Mouse (Mus musculus) embryonic stem cell, embryonic (primary cell): Measurements from ENCODE around the gene Smpd2.

Experiments used
- CTCF ChIA-PET, 4 experiments: fragments of 300-600 bp in 2 of 4; fragments of 350-600 bp in 2 of 4; sonication (Branson Sonifier 250); formaldehyde crosslinking; loops; one replicate each; lab custom pipeline; 2022; ENCODE audit warnings: inconsistent platforms in 2 of 4; lab: Charles Lee
- POLR2A ChIA-PET, 4 experiments: fragments of 300-600 bp in 2 of 4; fragments of 350-600 bp in 2 of 4; sonication (Branson Sonifier 250); formaldehyde crosslinking; loops; one replicate each; lab custom pipeline; 2022; ENCODE audit warnings: antibody characterized with exemption in 4 of 4, inconsistent platforms in 1 of 4; lab: Charles Lee

The Smpd2 gene

DNA sequence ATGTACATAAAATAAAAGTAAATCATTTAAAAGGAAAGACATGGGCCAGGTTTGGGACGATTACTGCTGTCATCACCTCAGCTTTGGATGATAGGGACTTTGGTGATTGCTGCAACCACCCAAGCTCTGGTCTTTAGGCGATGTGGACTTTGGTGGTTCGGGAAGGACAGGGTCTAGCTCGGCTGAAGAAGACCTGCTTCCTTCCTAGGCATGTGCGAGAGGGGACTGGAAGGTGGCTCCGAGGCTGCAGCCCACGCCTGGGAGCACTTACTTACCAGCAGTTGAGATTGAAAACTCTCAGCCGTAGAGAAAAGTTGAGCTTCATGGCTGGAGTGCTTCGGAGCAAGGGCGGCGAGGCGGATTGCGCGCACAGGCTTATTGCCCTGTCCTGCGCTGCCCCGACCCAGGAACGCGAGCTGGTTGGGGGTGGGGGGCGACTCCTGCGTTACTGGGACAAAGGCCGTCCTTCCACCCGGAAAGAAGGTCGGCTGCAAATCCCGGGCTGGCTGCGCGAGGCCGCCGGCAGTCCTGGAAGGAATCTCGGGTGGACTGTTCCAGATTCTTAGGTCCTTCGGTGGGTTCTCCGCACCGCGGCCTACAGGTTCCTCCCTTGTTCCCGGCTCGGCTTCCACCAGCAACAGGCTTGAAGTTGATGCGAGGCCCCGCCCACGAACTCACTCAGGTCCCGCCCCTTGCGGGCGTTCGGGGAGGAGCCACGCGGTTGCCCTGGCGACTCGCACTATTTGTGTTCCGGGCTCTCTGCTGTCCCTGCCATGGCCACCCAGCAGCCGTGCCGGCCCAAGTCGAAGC, at the start of gene Smpd2, which contains the start of gene Ppil6:
TSS of gene Smpd2 (minus strand) at position 662 of the 810 bp plus-strand sequence.
TSS of gene Ppil6 (plus strand) at position 732 of the 810 bp plus-strand sequence.
- ChIA-PET CTCF (interaction anchor here in 2 of 4 experiments (0.5 to 1.9 kb wide), 4 partner anchors 12 to 1089 kb away, joined by 3 to 8 read pairs (median 3); no protein-coding TSS in a partner anchor), POLR2A (interaction anchor here (0.5 to 6.5 kb wide), 38 partner anchors 8 to 1421 kb away, joined by 3 to 45 read pairs (median 4); partner anchors contain the start of genes Zbtb24 (in 3 of the 4), Mical1 (in 2 of the 4), Ak9 (in 1 of the 4) and Cd164 (in 1 of the 4))

DNA sequence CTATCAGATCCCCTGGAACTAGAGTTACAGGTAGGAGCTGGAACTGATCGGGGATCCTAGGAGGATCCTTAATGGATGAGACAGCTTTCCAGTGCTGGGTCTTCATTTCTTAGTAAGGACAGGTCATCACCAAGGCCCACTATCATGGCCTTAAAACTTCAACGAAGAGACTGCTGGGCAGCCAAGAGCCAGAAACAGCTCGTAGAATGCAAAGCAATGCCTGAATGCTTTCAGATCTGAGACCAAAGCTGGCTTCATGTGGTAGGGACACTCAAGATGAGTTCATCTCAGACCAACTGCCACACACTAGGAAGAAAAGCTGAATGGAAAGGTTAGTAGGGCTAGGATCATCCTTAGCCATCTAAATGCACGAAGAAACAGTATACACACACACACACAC, 48.8 kb upstream of the Smpd2 start:
- ChIA-PET POLR2A (interaction anchor here in 3 of 4 experiments (1.0 to 9.6 kb wide), 7 partner anchors 9 to 26 kb away, joined by 3 to 36 read pairs (median 8); partner anchors contain the start of gene Cd164 (in 2 of the 3)), CTCF (no interaction called here)

DNA sequence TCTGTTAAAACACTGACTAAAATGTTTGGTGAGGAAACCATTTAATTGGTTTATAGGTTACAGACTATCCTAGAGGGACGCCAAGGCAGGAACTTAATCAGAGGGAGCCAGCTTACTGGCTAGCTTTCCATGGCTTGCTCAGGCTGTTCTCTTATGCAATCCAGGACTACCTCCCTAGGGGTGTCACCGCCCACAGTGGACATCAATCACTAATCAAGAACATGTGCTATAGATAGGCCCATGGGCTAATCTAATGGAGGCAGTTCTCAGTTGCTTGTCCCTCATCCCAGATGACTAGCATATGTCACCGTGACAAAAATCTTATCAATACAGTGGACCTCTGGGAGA, 47.8 kb upstream of the Smpd2 start:
- ChIA-PET CTCF (interaction anchor here in 1 of 4 experiments (1.2 kb wide), 1 partner anchor 145 kb away, joined by 3 read pairs; no protein-coding TSS in a partner anchor), POLR2A (interaction anchor here in 2 of 4 experiments (0.7 to 9.6 kb wide), 4 partner anchors 10 to 28 kb away, joined by 3 to 94 read pairs (median 21); partner anchors contain the start of gene Cd164 (in 1 of the 2))

DNA sequence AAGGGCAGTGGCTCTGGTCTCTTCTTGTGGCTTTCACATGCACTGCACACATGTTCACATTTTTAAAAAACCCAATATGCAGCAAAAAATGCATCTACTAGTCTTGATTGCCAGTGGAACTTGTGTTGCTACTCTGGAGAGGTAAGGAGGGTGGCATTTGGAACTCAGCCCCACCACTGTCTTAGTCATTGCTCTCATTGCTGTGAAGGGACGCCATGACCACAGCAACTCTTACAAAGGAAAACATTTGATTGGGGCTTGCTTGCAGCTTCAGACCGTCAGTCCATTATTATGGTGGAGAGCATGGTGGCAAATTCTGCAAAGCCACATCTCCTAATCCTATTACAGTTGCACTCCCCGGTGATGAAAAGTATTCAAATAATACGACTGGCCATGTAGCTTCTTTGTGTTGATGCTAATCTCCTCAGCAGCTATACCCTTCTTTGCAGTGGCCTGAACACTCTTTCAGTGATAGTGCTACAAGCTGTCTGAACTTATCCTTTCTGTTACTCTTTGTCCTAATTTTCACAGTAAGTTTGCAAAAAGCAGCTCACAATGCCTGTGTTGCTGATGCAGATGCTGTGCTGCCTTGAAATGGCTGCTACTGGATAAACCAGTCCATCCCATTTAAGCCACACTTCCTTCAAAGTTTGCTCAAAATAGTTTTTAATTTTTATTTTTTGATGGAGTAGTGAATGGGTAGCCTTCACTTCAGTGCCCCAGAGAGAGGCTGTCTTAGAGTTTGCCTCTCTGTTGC, 47.2 kb upstream of the Smpd2 start:
- CTCF ChIA-PET: interaction anchor here in 1 of 4 experiments (1.2 kb wide), 1 partner anchor 145 kb away, joined by 3 read pairs; no protein-coding TSS in a partner anchor
- POLR2A ChIA-PET: interaction anchor here in 1 of 4 experiments (0.9 to 9.6 kb wide), 3 partner anchors 9 to 16 kb away, joined by 3 to 94 read pairs (median 36); partner anchors contain the start of gene Cd164

DNA sequence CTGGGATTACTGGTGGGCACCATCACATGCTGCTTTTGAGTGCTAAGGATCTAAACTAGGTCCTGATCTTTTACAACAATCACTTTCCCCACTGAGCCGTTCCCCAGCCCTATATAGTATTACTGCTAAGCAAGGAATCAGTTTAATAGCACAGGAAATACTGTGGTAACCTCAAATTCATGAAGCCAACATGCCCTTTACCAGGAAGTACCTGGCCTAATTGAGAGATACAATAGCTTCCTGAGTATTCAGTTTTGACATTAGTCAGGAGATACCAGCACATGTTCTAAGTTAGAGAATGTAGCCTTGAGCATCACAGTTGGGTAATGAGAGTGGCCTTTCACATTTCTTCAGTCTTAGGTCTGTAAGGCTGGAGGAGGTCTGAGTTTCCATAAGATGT, 46.5 kb upstream of the Smpd2 start:
- ChIA-PET CTCF (interaction anchor here in 2 of 4 experiments (0.7 to 1.2 kb wide), 2 partner anchors 21 to 146 kb away, joined by 3 read pairs; no protein-coding TSS in a partner anchor), POLR2A (interaction anchor here in 1 of 4 experiments (1.0 to 9.6 kb wide), 3 partner anchors 15 to 70 kb away, joined by 3 to 94 read pairs (median 36); partner anchors contain the start of gene Cd164)

DNA sequence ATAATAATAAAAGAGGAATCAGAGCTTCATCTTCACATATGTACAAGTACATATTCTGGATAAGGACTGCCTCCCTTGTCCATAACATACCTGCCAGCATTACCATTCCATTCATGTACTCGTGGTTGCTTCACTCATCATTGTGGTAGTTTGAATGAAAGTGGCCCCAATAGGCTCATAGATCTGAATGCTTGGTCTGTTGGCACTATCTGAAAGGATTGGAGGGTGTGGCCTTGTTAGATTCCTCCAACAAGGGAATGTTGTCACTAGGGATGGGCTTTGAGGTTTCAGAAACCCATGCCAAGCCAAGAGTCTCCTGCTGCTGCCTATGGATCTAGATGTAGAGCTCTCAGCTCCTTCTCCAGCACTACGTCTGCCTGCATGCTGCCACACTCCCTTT, 45.8 kb upstream of the Smpd2 start:
- ChIA-PET POLR2A (interaction anchor here in 1 of 4 experiments (1.0 to 9.6 kb wide), 4 partner anchors 11 to 71 kb away, joined by 3 to 94 read pairs (median 20); partner anchors contain the start of gene Cd164), CTCF (interaction anchor here in 1 of 4 experiments (0.7 kb wide), 1 partner anchor 20 kb away, joined by 3 read pairs; no protein-coding TSS in a partner anchor)

DNA sequence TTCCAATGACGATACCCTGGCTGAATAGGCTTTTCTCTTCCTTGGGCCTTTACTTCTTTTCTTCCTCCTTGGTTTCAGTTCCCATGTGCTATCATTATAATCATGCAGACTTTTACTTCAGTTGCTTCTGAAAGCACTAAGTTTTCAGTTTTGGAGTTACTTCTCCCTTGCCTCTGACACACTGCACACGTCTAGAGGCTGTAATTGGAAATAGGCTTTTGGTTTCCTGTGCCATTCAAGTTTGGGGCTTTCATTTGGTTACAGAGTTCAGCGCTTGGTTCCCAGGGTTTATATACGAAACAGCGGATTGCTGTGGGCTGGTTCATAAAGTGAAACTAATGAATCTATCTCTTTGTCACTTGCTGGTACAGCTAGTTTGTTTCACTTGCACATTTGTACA, 39.8 kb upstream of the Smpd2 start:
- ChIA-PET POLR2A (interaction anchor here in 3 of 4 experiments (0.8 to 9.1 kb wide), 5 partner anchors 9 to 150 kb away, joined by 3 to 94 read pairs (median 3); partner anchors contain the start of gene Cd164 (in 2 of the 3)), CTCF (interaction anchor here in 1 of 4 experiments (0.6 kb wide), 1 partner anchor 77 kb away, joined by 5 read pairs; no protein-coding TSS in a partner anchor)

DNA sequence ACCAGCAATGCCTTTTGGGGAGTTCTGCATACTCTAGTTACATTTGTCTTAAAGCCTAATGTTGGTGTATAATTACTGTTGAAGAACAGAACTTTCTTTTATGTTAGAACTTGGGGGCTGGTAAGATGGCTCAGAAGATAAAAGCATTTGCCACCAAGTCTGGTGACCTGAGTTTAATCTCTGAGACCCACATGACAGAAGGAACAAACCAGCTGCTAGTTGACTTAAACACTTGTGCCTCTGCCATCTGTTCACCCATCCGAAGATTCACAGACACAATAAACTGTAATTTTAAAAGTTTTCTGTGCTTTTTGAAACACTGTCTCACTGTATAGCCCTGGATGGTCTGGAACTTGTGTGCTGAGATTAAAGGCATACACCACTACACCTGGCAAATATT, 35.5 kb upstream of the Smpd2 start:
- ChIA-PET POLR2A (interaction anchor here in 2 of 4 experiments (0.6 to 1.7 kb wide), 2 partner anchors 9 to 1166 kb away, joined by 3 to 4 read pairs; no protein-coding TSS in a partner anchor), CTCF (no interaction called here)

DNA sequence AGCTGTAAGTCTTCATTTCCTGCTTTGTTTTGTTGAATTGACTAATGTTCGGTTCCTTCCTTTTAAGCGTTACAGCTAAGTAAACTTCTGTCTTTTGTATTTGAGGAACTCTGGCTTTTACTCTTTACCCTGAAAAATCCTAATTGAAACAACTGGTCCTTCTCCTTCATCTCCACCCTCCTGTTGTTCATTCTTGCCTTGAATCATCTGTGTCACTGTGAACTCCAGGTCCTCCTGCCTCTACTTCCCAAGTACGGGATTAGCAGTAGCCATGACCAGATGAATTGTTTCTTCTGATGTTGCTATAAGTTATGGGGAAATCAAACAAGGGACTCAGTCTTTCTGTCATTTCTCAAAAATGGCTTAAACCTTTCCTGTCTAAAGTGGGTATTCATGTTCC, 33.2 kb upstream of the Smpd2 start:
- CTCF ChIA-PET: interaction anchor here in 1 of 4 experiments (0.6 kb wide), 1 partner anchor 125 kb away, joined by 4 read pairs; no protein-coding TSS in a partner anchor
- POLR2A ChIA-PET: interaction anchor here in 3 of 4 experiments (0.6 to 6.1 kb wide), 17 partner anchors 10 to 1593 kb away, joined by 3 to 94 read pairs (median 4); partner anchors contain the start of gene Zbtb24 (in 1 of the 3)

DNA sequence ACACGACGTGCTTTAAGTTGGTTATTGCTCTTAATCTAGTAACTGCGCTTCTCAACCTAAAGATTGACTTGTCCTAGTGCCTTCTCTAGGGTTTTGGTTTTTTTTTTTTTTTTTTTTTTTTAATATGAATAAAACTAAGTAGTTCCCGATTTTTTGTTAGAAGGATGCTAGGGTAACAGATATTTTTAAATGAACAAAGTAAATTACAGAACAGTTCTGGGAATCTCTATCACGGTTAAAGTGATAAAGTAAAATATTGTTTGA, 30.2 kb upstream of the Smpd2 start:
- ChIA-PET CTCF (interaction anchor here in 2 of 4 experiments (2.2 to 2.6 kb wide), 3 partner anchors 11 to 162 kb away, joined by 6 to 19 read pairs (median 8); no protein-coding TSS in a partner anchor), POLR2A (interaction anchor here (0.8 to 6.5 kb wide), 40 partner anchors 8 to 1263 kb away, joined by 3 to 94 read pairs (median 9); partner anchors contain the start of genes Mical1 (in 1 of the 4), Sec63 (in 1 of the 4) and Snx3 (in 1 of the 4))

DNA sequence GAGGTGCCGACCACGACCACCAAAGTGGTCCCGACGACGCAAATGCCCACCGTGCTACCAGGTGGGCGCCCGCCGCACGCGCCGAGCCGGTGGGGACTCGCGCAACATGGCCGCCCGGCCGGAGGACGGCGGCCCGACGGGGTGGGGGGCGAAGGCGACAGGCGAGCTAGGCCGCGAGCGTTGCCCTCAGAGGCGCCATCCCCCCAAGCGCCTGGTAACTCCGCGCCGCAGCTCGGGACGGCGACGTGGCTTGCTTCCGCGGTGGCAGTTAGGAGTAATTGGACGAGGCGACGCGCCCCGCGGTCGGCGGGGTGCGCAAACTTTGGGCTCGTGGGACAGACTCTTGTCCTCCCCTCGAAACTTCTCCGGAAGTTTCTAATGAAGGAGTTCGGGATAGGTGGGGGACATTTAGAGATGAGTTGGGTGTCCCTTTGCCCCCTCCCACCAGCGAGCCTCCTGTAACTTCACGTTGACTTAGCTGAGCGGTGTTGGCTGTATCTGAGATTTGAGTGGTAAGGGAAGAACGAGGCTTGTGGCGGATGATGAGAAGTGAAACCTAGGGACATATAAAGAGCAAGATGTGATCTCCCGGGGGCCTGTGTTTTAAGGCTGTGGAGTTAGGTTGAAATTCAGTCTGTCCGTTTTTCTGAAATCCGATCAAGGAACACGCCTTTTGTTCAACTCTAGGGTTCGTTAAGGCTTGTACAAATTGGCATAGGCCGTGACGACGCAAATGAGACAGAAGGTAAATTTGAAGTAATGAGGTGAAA, 29.7 kb upstream of the Smpd2 start:
- CTCF ChIA-PET: interaction anchor here (1.0 to 2.6 kb wide), 11 partner anchors 10 to 216 kb away, joined by 3 to 22 read pairs (median 7); partner anchors contain the start of gene Ak9 (in 1 of the 4)
- POLR2A ChIA-PET: interaction anchor here (0.7 to 6.5 kb wide), 132 partner anchors 8 to 1788 kb away, joined by 3 to 94 read pairs (median 6); partner anchors contain the start of genes Mical1 (in 2 of the 4), Zbtb24 (in 2 of the 4), Ak9 (in 1 of the 4) and Ccdc162 (in 1 of the 4)

DNA sequence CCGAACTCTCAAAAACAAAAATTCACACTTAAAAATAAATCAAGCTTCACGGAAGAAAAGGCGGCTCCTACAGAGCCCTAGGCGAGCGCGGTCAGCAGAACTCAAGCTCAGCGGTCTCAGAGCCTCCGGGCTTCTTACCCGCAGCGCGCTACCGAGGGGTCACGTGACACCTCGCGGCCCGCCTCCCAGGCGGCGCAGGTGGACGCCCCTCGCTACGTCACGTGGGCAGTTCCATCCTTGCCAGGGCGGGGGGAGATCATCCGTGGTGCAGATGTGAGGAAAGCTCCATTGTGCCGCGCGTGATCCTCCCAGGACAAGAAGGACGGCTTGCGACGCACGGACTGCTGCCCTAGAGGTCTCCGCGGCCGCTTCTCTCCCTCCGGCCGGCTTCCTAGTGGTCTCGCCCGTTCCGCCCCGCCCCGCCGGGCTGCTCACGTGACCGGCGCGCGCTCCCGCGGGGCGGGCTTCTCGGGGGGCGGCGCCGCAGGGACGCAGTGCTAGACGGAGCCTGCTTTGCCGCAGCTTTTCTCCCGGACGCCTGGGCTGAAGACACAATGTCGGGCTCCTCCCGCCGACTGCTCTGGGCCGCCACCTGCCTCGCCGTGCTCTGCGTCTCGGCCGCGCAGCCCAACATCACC, 28.9 kb upstream of the Smpd2 start, which contains the start of gene Cd164:
TSS of gene Cd164 (plus strand) at position 434 of the 638 bp plus-strand sequence.
- ChIA-PET POLR2A (interaction anchor here (0.5 to 6.5 kb wide), 207 partner anchors 8 to 1788 kb away, joined by 3 to 94 read pairs (median 5); partner anchors contain the start of genes Zbtb24 (in 3 of the 4), Ak9 (in 2 of the 4), Cdc40 (in 2 of the 4) and Gtf3c6 (in 2 of the 4)), CTCF (interaction anchor here (0.5 to 2.6 kb wide), 23 partner anchors 10 to 368 kb away, joined by 3 to 22 read pairs (median 5); partner anchors contain the start of gene Ak9 (in 1 of the 4))

DNA sequence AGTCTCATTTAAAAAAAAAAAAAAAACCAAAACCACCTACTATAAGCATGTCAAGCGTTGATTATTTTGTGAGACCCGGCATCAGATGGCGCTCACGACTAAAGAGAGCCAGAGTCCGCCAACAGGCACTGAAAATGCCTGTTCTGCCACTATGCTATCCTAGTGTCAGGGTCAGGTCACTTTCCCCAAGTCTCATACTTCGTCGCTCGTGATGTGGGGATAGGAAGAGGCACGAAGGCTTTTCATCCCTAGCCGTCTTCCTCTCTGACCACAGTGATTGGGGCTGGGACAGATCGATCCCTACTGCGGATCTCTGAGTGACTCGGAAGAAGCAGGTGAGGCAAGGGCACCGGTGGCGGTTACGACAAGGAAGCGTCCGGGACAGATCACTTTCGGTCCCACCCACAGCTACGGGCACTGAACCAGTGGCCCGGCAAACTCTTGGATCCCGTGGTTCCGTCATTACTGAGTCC, 28.4 kb upstream of the Smpd2 start:
- ChIA-PET CTCF (interaction anchor here (0.6 to 2.6 kb wide), 31 partner anchors 9 to 369 kb away, joined by 3 to 22 read pairs (median 4); partner anchors contain the start of gene Ak9 (in 1 of the 4)), POLR2A (interaction anchor here (0.5 to 6.5 kb wide), 196 partner anchors 8 to 1787 kb away, joined by 3 to 94 read pairs (median 5); partner anchors contain the start of genes Zbtb24 (in 3 of the 4), Ak9 (in 2 of the 4), Cdc40 (in 2 of the 4) and Gtf3c6 (in 2 of the 4))

DNA sequence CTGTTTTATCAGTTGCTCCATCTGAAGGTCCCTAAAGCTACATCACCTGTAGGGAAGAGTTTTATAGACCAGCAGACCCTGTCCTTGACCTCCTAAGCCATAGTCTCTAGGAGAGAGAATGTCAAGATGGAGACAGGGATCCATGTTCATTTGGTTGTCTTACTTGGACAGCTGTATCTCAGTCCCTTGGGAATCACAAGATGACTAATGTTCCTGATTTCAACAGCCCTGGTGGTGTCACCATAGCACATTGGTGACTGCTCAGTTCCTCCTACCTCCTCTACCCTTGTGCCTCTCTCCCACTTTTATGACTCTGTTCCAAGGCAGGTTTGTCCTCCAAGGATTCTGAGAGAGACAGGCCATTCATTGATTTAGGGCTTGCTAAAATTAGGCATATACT, 24.8 kb upstream of the Smpd2 start:
- ChIA-PET POLR2A (interaction anchor here in 3 of 4 experiments (0.9 to 1.5 kb wide), 6 partner anchors 10 to 175 kb away, joined by 3 to 5 read pairs (median 4); no protein-coding TSS in a partner anchor), CTCF (interaction anchor here in 1 of 4 experiments (1.8 kb wide), 1 partner anchor 168 kb away, joined by 6 read pairs; no protein-coding TSS in a partner anchor)

DNA sequence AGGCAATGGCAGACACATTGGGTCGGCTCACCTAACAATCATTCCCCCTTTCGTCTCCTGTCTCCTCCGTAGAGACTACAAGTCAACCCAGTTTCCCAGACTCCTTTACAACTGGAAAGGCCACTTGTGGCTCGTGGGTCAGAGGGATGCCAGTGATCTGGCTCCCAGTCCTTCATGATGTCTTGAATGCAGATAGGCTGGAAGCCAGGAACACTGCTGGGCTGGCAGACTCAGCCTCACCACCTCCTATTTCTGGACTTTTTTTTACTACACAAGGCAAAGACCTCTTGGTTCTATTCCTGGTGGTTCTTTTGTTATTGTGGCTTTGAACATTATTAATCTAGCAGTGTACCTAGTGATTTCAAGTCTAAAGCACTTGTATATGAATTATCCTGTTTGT, 24.1 kb upstream of the Smpd2 start:
- ChIA-PET POLR2A (interaction anchor here in 1 of 4 experiments (0.5 to 1.3 kb wide), 3 partner anchors 10 to 166 kb away, joined by 3 read pairs; no protein-coding TSS in a partner anchor), CTCF (interaction anchor here in 2 of 4 experiments (0.9 kb wide), 2 partner anchors 176 kb away, joined by 4 read pairs; no protein-coding TSS in a partner anchor)
